Mouse (Mus musculus): Measurements from ENCODE around the gene Larp6. TPM values are rescaled to one million over a fixed set of nuclear protein-coding genes. Genes with fewer than 3 reads are reported as not detected.

The Larp6 gene
- total RNA-seq (2021): 1 to 10 TPM; 1.1 to 2.2 TPM
- long read RNA-seq, experiment 1, transcript Larp6-201 (3 exons, 2,440 nt): major isoform, 5 of 5 reads
- long read RNA-seq, experiment 1, partial matches to known transcripts: 0 of 5 reads
- long read RNA-seq, experiment 1, other reads (novel, unspliced or antisense): 0 of 5 reads
- long read RNA-seq, experiment 2, partial matches to known transcripts: 0 of 2 reads
- long read RNA-seq, experiment 2, other reads (novel, unspliced or antisense): 1 of 2 reads

GRCm38 (mm10) chr9:60712771-60713541 is at the start of gene Larp6:
Gene Larp6, plus strand, starts transcription at chr9:60712989.
- Histone ChIP-seq H3K27ac (peak within 1 kb of the TSS; percentile 88), H3K4me3 (peak within 1 kb of the TSS; percentile 86)
- no peak for TF ChIP-seq CTCF (IDR thresholded peaks at IDR 0.05)
- peak; percentile 76 for DNase-seq
- intact Hi-C loops (cut with DNase I): no loop called here

GRCm38 (mm10) chr9:60664385-60664784 is 48.4 kb upstream of the Larp6 start:
- peak; percentile 90 for DNase-seq
- H3K4me3 ChIP-seq: peak overlapping the region; percentile 28
- intact Hi-C loops (cut with DNase I): no loop called here
- peak overlapping the region; percentile 80 for H3K27ac ChIP-seq
- TF ChIP-seq CTCF (IDR thresholded peaks at IDR 0.05): no peak

- Histone ChIP-seq H3K27ac (peak overlapping the region; percentile 76), H3K4me3 (peak overlapping the region; percentile 28)
- TF ChIP-seq CTCF (IDR thresholded peaks at IDR 0.05): no peak
- DNase-seq: no peak
- intact Hi-C loops (cut with DNase I): no loop called here
Measured at GRCm38 (mm10) chr9:60664866-60665265, 47.9 kb upstream of the Larp6 start.

GRCm38 (mm10) chr9:60665535-60665934 is 47.3 kb upstream of the Larp6 start:
- DNase-seq: no peak
- Histone ChIP-seq H3K4me3 (no peak overlapping the region), H3K27ac (0 out of 2 replicates have a peak overlapping the region, but pooled peaks have one; percentile 76)
- intact Hi-C loops (cut with DNase I): no loop called here
- no peak for TF ChIP-seq CTCF (IDR thresholded peaks at IDR 0.05)

- intact Hi-C loops (cut with DNase I): no loop called here
- H3K27ac ChIP-seq: no peak overlapping the region
- no peak for TF ChIP-seq CTCF (IDR thresholded peaks at IDR 0.05)
- DNase-seq: no peak
- no peak overlapping the region for H3K4me3 ChIP-seq
Measured at GRCm38 (mm10) chr9:60668886-60669285, 43.9 kb upstream of the Larp6 start.

GRCm38 (mm10) chr9:60672568-60672967 is 40.2 kb upstream of the Larp6 start:
- no peak for TF ChIP-seq CTCF (IDR thresholded peaks at IDR 0.05)
- H3K27ac ChIP-seq: no peak overlapping the region
- intact Hi-C loops (cut with DNase I): loop anchor here (5.0 kb wide), 1 partner anchor 425 kb away; no protein-coding TSS in a partner anchor
- no peak for DNase-seq
- no peak overlapping the region for H3K4me3 ChIP-seq

- no peak for DNase-seq
- intact Hi-C loops (cut with DNase I): loop anchor here (5.0 kb wide), 1 partner anchor 427 kb away; no protein-coding TSS in a partner anchor
- H3K27ac ChIP-seq: no peak overlapping the region
- peak; percentile 44 for TF ChIP-seq CTCF (IDR thresholded peaks at IDR 0.05)
- no peak overlapping the region for H3K4me3 ChIP-seq
Measured at GRCm38 (mm10) chr9:60674780-60675179, 38.0 kb upstream of the Larp6 start.

GRCm38 (mm10) chr9:60676429-60676828 is 36.4 kb upstream of the Larp6 start:
- intact Hi-C loops (cut with DNase I): no loop called here
- no peak for DNase-seq
- TF ChIP-seq CTCF (IDR thresholded peaks at IDR 0.05): no peak

GRCm38 (mm10) chr9:60678913-60679312 is 33.9 kb upstream of the Larp6 start:
- TF ChIP-seq CTCF (IDR thresholded peaks at IDR 0.05): no peak
- no peak overlapping the region for H3K27ac ChIP-seq
- no peak for DNase-seq
- intact Hi-C loops (cut with DNase I): no loop called here
- no peak overlapping the region for H3K4me3 ChIP-seq

More at GRCm38 (mm10) chr9:60676429-60676828, 36.4 kb upstream of the Larp6 start:
- H3K4me3 ChIP-seq: no peak overlapping the region
- H3K27ac ChIP-seq: no peak overlapping the region

- no peak for DNase-seq
- Histone ChIP-seq H3K4me3 (no peak overlapping the region), H3K27ac (no peak overlapping the region)
- 0 out of 2 replicates have a peak, but pooled peaks have one; percentile 8 for TF ChIP-seq CTCF (IDR thresholded peaks at IDR 0.05)
- intact Hi-C loops (cut with DNase I): no loop called here
Measured at GRCm38 (mm10) chr9:60681005-60681404, 31.8 kb upstream of the Larp6 start.

GRCm38 (mm10) chr9:60682753-60683152 is 30.0 kb upstream of the Larp6 start:
- DNase-seq: no peak
- TF ChIP-seq CTCF (IDR thresholded peaks at IDR 0.05): no peak
- Histone ChIP-seq H3K27ac (no peak overlapping the region), H3K4me3 (no peak overlapping the region)
- intact Hi-C loops (cut with DNase I): no loop called here

- peak overlapping the region; percentile 84 for H3K27ac ChIP-seq
- DNase-seq: peak; percentile 36
- peak overlapping the region; percentile 89 for H3K4me3 ChIP-seq
- intact Hi-C loops (cut with DNase I): no loop called here
- TF ChIP-seq CTCF (IDR thresholded peaks at IDR 0.05): peak; percentile 58
Measured at GRCm38 (mm10) chr9:60687415-60687814, 25.4 kb upstream of the Larp6 start.

GRCm38 (mm10) chr9:60687891-60688324 is 24.9 kb upstream of the Larp6 start, which contains the start of gene Lrrc49:
Gene Lrrc49, minus strand, starts transcription at chr9:60688158.
- H3K4me3 ChIP-seq: peak within 1 kb of the TSS; percentile 89
- DNase-seq: peak; percentile 92
- no peak for TF ChIP-seq CTCF (IDR thresholded peaks at IDR 0.05)
- H3K27ac ChIP-seq: peak within 1 kb of the TSS; percentile 84
- intact Hi-C loops (cut with DNase I): no loop called here

All from gastrocnemius, adult 2 months (tissue).